Mouse (Mus musculus): Measurements from ENCODE around the gene BC037034. TPM values are rescaled to one million over a fixed set of nuclear protein-coding genes. Genes with fewer than 3 reads are reported as not detected.
A peak's percentile ranks its signal among the peaks of the same experiment; 100 is the strongest.

Gene BC037034
- polyA plus RNA-seq, 1 experiment from 2014 or later, result 4.8 TPM

DNA sequence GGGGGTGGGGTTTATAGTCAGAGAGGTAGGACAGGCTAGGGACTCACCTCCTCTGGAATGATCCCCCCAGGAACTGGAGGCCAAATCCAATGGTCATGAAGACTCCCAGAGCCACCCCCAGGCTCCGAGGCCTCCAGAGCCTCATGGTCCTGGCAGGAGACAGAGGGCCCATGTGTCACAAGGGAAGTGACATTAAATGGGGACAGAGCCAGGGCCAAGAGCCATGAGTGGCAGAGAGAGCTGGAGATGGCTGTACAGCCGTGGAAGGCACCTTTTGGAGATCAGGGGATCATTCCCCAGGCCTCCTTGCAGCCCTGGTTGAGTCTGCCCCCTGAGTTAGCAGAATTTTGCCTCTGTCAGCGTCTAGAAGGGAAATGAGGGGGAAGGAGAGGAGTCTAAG, 7.4 kb upstream of the BC037034 start:
- Histone ChIP-seq H3K9ac (ENCODE audit: low read length) (no peak overlapping the region), H3K4me2 (ENCODE audit: low read depth, severe bottlenecking) (no peak overlapping the region), H3K27ac (replicated peaks; ENCODE audit: low read depth, low read length) (no peak overlapping the region), H3K9me3 (ENCODE audit: control insufficient read depth, low read length) (no peaks in the 10 kb centered on the region), H3K36me3 (ENCODE audit: control insufficient read depth, insufficient read depth, low read length) (no peaks in the 10 kb centered on the region; the same call in 1 of the 2 replicates), H3K4me1 (ENCODE audit: control insufficient read depth, insufficient read depth, low read length) (peaks cover 13% of the 10 kb centered on the region), H3K27me3 (ENCODE audit: control insufficient read depth, insufficient read depth, low read length) (no peaks in the 10 kb centered on the region), H3K4me3 (ENCODE audit: low read depth, low read length) (no peak overlapping the region)
- DNase-seq (ENCODE audit: low spot score) (no peak), ATAC-seq (ENCODE audit: insufficient number of reproducible peaks, low FRiP score, low TSS enrichment, low read depth) (no peak)
- WGBS, result 70% methylated on average over 3 of the region's 3 CpGs

DNA sequence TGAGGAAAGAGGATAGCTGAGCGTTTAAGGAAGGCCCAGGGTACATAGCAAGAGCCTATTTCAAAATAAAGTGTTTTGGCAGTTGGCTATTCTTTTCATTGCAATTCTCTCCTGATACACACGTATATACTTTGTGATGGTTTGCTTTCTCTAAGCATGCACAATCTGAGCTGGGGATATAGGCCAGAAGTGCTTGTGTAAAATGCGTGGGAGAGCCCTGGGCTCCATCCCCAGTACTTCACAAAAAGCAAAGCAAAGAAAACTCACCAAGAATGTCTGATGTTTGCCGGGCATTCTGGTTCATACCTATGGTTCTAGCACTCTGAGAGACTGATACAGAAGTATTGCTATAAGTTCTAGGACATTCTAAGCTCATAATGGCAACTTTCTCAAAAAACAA, 5.1 kb upstream of the BC037034 start:
- Histone ChIP-seq H3K27ac (replicated peaks; ENCODE audit: low read depth, low read length) (no peak overlapping the region), H3K4me1 (ENCODE audit: control insufficient read depth, insufficient read depth, low read length) (peaks cover 5% of the 10 kb centered on the region; the same call in 1 of the 2 replicates), H3K27me3 (ENCODE audit: control insufficient read depth, insufficient read depth, low read length) (no peaks in the 10 kb centered on the region), H3K9me3 (ENCODE audit: control insufficient read depth, low read length) (no peaks in the 10 kb centered on the region), H3K4me2 (ENCODE audit: low read depth, severe bottlenecking) (no peak overlapping the region), H3K9ac (ENCODE audit: low read length) (no peak overlapping the region), H3K36me3 (ENCODE audit: control insufficient read depth, insufficient read depth, low read length) (no peaks in the 10 kb centered on the region), H3K4me3 (ENCODE audit: low read depth, low read length) (no peak overlapping the region)
- DNase-seq (ENCODE audit: low spot score) (no peak), ATAC-seq (ENCODE audit: insufficient number of reproducible peaks, low FRiP score, low TSS enrichment, low read depth) (no peak)
- 76% methylated on average over 4 of the region's 4 CpGs for WGBS

DNA sequence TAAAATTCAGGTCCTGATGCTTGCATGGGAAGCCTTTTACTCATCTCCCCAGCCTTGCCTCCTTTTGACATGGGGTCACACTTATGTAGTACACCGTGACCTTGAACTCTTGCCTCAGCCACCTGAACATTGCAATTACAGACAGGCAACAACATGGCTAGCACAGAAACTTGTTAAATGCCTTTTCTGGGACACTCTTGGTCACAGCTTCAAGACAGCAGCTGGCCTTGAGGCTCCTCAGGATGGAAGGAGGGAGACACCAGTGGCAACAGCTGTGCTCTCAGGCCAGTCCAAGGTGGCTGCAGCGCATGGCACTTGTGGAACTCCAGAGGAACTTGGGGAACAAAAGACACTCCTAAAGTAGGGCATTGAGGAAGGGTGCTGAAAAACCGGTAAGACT, 3.3 kb upstream of the BC037034 start:
- Histone ChIP-seq H3K4me3 (ENCODE audit: low read depth, low read length) (no peak overlapping the region), H3K27me3 (ENCODE audit: control insufficient read depth, insufficient read depth, low read length) (no peaks in the 10 kb centered on the region), H3K4me1 (ENCODE audit: control insufficient read depth, insufficient read depth, low read length) (peaks cover 13% of the 10 kb centered on the region; the same call in 1 of the 2 replicates), H3K27ac (replicated peaks; ENCODE audit: low read depth, low read length) (no peak overlapping the region), H3K4me2 (ENCODE audit: low read depth, severe bottlenecking) (no peak overlapping the region), H3K9me3 (ENCODE audit: control insufficient read depth, low read length) (no peaks in the 10 kb centered on the region), H3K9ac (ENCODE audit: low read length) (no peak overlapping the region), H3K36me3 (ENCODE audit: control insufficient read depth, insufficient read depth, low read length) (no peaks in the 10 kb centered on the region)
- WGBS, result 88% methylated on average over 3 of the region's 3 CpGs
- ATAC-seq (ENCODE audit: insufficient number of reproducible peaks, low FRiP score, low TSS enrichment, low read depth) (no peak), DNase-seq (ENCODE audit: low spot score) (no peak)

DNA sequence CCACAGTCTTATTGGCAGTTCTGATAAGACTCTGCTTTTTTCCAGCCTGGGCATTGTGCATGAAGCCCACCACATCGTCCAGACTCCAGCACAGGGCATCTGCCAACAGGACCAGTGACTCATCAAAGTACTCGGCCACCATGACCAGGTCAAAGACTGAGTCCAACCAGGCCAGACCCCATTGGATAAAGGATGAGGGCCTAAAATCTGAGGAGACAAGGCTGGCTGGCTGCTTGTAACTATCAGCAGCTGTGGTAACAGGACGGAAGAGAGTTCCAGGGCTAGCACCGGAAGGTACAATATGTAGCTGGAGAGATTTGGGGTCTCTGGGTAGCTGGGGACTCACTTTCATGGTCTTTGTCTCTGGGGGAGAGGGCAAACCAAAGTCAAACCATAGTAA, 1.9 kb upstream of the BC037034 start:
- Histone ChIP-seq H3K27ac (replicated peaks; ENCODE audit: low read depth, low read length) (no peak overlapping the region), H3K4me2 (ENCODE audit: low read depth, severe bottlenecking) (no peak overlapping the region), H3K36me3 (ENCODE audit: control insufficient read depth, insufficient read depth, low read length) (peaks cover 4% of the 10 kb centered on the region), H3K9ac (ENCODE audit: low read length) (no peak overlapping the region), H3K4me3 (ENCODE audit: low read depth, low read length) (no peak overlapping the region), H3K9me3 (ENCODE audit: control insufficient read depth, low read length) (no peaks in the 10 kb centered on the region), H3K27me3 (ENCODE audit: control insufficient read depth, insufficient read depth, low read length) (no peaks in the 10 kb centered on the region), H3K4me1 (ENCODE audit: control insufficient read depth, insufficient read depth, low read length) (peaks cover 13% of the 10 kb centered on the region; the same call in 1 of the 2 replicates)
- ATAC-seq (ENCODE audit: insufficient number of reproducible peaks, low FRiP score, low TSS enrichment, low read depth), result no peak
- WGBS, result 92% methylated on average over 4 of the region's 4 CpGs
- DNase-seq (ENCODE audit: low spot score), result no peak

DNA sequence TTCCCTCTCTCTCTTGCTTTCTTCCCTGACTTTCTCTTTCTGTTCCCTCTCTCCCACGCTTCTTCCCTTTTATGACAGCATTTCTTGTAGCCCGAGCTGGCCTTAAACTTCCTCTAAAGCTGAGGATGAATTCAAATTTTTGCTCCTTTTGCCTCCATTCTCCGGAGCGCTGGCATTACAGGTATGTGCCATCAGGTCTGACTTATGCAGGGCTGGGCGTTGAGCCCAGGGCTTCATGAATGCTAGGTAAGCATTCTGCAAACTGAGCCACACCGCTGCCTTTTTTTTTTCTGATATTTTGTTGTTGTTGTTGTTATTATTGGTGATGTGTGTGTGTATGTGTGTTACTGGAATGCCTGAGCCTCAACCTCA, 360 bp upstream of the BC037034 start:
- H3K4me1 ChIP-seq (ENCODE audit: control insufficient read depth, insufficient read depth, low read length), result peaks cover 13% of the 10 kb centered on the region; the same call in 1 of the 2 replicates
- 17% methylated on average over 6 of the region's 6 CpGs for WGBS
- H3K4me3 ChIP-seq (ENCODE audit: low read depth, low read length), result peak overlapping the region; percentile 87
- H3K27ac ChIP-seq (replicated peaks; ENCODE audit: low read depth, low read length), result no peak overlapping the region
- H3K9ac ChIP-seq (ENCODE audit: low read length), result peak overlapping the region; percentile 85
- DNase-seq (ENCODE audit: low spot score), result no peak
- no peak for ATAC-seq (ENCODE audit: insufficient number of reproducible peaks, low FRiP score, low TSS enrichment, low read depth)
- H3K27me3 ChIP-seq (ENCODE audit: control insufficient read depth, insufficient read depth, low read length), result no peaks in the 10 kb centered on the region
- no peaks in the 10 kb centered on the region for H3K9me3 ChIP-seq (ENCODE audit: control insufficient read depth, low read length)
- H3K4me2 ChIP-seq (ENCODE audit: low read depth, severe bottlenecking), result peak overlapping the region; percentile 94
- peaks cover 17% of the 10 kb centered on the region for H3K36me3 ChIP-seq (ENCODE audit: control insufficient read depth, insufficient read depth, low read length)

DNA sequence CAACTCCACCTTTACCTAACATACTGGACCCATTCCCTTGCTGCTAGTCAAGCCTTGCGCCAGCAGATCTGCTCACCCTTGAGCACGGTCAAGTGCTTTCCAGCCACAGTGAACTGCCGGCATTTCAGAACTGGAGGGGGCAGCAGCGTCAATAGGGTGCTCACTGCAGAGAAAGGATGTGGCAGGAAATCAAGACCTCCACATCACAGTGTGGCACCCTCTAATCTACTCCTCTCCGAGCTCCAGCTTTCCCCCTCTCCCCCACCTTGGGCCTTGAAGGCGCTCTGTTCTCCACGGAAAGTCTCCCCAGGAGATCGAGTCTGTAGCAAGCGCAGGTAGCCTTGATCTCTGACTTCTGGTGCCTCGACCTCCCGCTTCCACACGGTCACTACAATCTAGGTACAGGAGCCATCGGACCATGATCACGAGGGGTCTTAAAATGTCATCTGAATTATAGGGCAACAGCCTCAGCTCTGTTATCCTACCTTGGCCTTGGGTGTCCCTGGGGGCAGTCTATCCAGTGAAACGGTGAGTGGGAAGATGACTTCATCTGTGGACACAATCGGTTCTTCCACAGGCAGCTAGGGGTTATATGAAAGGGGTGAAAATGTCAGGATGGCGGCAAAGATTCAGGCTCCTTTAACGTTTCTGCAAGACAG, 1.1 kb downstream of the BC037034 start:
- H3K4me3 ChIP-seq (ENCODE audit: low read depth, low read length), result peak overlapping the region; percentile 87
- no peaks in the 10 kb centered on the region for H3K9me3 ChIP-seq (ENCODE audit: control insufficient read depth, low read length)
- peaks cover 13% of the 10 kb centered on the region; the same call in 1 of the 2 replicates for H3K4me1 ChIP-seq (ENCODE audit: control insufficient read depth, insufficient read depth, low read length)
- H3K27me3 ChIP-seq (ENCODE audit: control insufficient read depth, insufficient read depth, low read length), result no peaks in the 10 kb centered on the region
- no peak for DNase-seq (ENCODE audit: low spot score)
- H3K4me2 ChIP-seq (ENCODE audit: low read depth, severe bottlenecking), result peak overlapping the region; percentile 94
- peaks cover 20% of the 10 kb centered on the region for H3K36me3 ChIP-seq (ENCODE audit: control insufficient read depth, insufficient read depth, low read length)
- WGBS, result 71% methylated on average over 18 of the region's 18 CpGs
- peak overlapping the region; percentile 85 for H3K9ac ChIP-seq (ENCODE audit: low read length)
- ATAC-seq (ENCODE audit: insufficient number of reproducible peaks, low FRiP score, low TSS enrichment, low read depth), result no peak
- H3K27ac ChIP-seq (replicated peaks; ENCODE audit: low read depth, low read length), result no peak overlapping the region

DNA sequence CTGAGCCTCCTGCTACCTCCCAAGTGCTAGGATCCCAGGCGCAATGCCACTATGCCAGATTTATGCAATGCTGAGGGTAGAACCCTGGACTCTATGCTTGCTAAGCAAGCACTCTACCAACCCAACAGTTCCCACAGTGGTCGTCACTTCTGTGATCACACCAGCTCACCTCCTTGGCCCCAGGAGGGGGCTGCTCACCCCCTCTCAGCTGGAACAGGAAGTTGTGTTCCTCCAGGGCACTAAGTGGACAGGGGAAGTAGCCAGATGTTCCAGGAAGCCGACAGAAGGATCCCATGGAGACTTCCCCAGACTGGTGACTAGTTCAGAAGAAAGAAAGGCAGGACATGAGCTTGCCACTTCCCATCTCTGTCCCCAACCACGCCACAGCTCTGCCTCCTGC, 1.8 kb downstream of the BC037034 start:
- Histone ChIP-seq H3K9me3 (ENCODE audit: control insufficient read depth, low read length) (no peaks in the 10 kb centered on the region), H3K27ac (replicated peaks; ENCODE audit: low read depth, low read length) (no peak overlapping the region), H3K4me2 (ENCODE audit: low read depth, severe bottlenecking) (no peak overlapping the region), H3K9ac (ENCODE audit: low read length) (no peak overlapping the region), H3K27me3 (ENCODE audit: control insufficient read depth, insufficient read depth, low read length) (no peaks in the 10 kb centered on the region), H3K4me1 (ENCODE audit: control insufficient read depth, insufficient read depth, low read length) (peaks cover 13% of the 10 kb centered on the region; the same call in 1 of the 2 replicates), H3K4me3 (ENCODE audit: low read depth, low read length) (no peak overlapping the region), H3K36me3 (ENCODE audit: control insufficient read depth, insufficient read depth, low read length) (peaks cover 20% of the 10 kb centered on the region)
- DNase-seq (ENCODE audit: low spot score) (no peak), ATAC-seq (ENCODE audit: insufficient number of reproducible peaks, low FRiP score, low TSS enrichment, low read depth) (no peak)
- 80% methylated on average over 4 of the region's 4 CpGs for WGBS

DNA sequence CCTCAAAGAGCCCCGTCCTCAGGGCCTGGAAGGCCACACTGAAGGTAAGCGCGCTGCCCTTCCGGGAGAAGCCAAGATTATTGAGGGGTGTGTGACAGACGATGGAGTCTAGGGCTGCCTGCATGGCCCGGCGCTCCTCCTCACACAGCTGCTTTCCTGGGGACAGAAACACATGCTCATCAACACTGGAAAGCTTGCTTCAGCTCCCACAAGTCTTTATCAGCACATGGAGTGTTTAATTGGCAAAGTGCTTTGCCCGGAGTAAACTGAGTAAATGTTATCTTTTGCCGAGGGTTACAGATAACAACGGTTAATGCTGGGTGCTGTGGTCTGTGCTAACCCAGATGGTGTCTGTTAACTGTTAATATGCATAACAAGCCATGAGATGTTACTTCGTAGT, 3.0 kb downstream of the BC037034 start:
- Histone ChIP-seq H3K9ac (ENCODE audit: low read length) (no peak overlapping the region), H3K4me2 (ENCODE audit: low read depth, severe bottlenecking) (no peak overlapping the region), H3K9me3 (ENCODE audit: control insufficient read depth, low read length) (no peaks in the 10 kb centered on the region), H3K27ac (replicated peaks; ENCODE audit: low read depth, low read length) (no peak overlapping the region), H3K4me1 (ENCODE audit: control insufficient read depth, insufficient read depth, low read length) (peaks cover 13% of the 10 kb centered on the region; the same call in 1 of the 2 replicates), H3K4me3 (ENCODE audit: low read depth, low read length) (no peak overlapping the region), H3K27me3 (ENCODE audit: control insufficient read depth, insufficient read depth, low read length) (no peaks in the 10 kb centered on the region), H3K36me3 (ENCODE audit: control insufficient read depth, insufficient read depth, low read length) (peaks cover 20% of the 10 kb centered on the region)
- DNase-seq (ENCODE audit: low spot score) (no peak), ATAC-seq (ENCODE audit: insufficient number of reproducible peaks, low FRiP score, low TSS enrichment, low read depth) (no peak)
- WGBS, result 90% methylated on average over 11 of the region's 11 CpGs

DNA sequence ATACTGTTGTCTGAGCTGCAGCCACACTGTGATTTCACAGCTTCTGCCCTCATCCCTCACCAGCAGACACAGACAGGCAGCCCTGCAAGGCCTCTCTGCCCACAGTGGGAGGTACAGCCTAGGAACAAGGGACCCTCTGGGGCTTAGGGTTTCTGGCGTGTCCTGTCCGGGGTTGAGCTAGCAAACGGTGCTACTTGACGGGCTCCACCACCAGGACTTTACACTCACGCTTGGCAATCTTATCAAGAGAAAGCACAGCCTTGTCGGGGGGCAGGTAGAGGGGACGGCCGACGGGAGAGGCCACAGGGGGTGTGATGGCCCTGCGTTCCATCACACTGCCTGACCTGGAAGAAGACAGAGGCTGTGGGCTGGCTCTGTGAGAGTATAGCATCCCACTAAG, 3.8 kb downstream of the BC037034 start:
- no peak overlapping the region for H3K4me3 ChIP-seq (ENCODE audit: low read depth, low read length)
- H3K4me2 ChIP-seq (ENCODE audit: low read depth, severe bottlenecking), result no peak overlapping the region
- DNase-seq (ENCODE audit: low spot score), result no peak
- no peak overlapping the region for H3K9ac ChIP-seq (ENCODE audit: low read length)
- H3K9me3 ChIP-seq (ENCODE audit: control insufficient read depth, low read length), result no peaks in the 10 kb centered on the region
- no peak overlapping the region for H3K27ac ChIP-seq (replicated peaks; ENCODE audit: low read depth, low read length)
- ATAC-seq (ENCODE audit: insufficient number of reproducible peaks, low FRiP score, low TSS enrichment, low read depth), result no peak
- peaks cover 20% of the 10 kb centered on the region for H3K36me3 ChIP-seq (ENCODE audit: control insufficient read depth, insufficient read depth, low read length)
- 88% methylated on average over 10 of the region's 10 CpGs for WGBS
- H3K27me3 ChIP-seq (ENCODE audit: control insufficient read depth, insufficient read depth, low read length), result no peaks in the 10 kb centered on the region
- H3K4me1 ChIP-seq (ENCODE audit: control insufficient read depth, insufficient read depth, low read length), result peaks cover 13% of the 10 kb centered on the region; the same call in 1 of the 2 replicates
